Mouse (Mus musculus): Measurements from ENCODE around the gene Tradd. TPM values are rescaled to one million over a fixed set of nuclear protein-coding genes. Genes with fewer than 3 reads are reported as not detected.

The Tradd gene
- polyA plus RNA-seq, 1 experiment from 2014 or later, result 14.0 TPM

DNA sequence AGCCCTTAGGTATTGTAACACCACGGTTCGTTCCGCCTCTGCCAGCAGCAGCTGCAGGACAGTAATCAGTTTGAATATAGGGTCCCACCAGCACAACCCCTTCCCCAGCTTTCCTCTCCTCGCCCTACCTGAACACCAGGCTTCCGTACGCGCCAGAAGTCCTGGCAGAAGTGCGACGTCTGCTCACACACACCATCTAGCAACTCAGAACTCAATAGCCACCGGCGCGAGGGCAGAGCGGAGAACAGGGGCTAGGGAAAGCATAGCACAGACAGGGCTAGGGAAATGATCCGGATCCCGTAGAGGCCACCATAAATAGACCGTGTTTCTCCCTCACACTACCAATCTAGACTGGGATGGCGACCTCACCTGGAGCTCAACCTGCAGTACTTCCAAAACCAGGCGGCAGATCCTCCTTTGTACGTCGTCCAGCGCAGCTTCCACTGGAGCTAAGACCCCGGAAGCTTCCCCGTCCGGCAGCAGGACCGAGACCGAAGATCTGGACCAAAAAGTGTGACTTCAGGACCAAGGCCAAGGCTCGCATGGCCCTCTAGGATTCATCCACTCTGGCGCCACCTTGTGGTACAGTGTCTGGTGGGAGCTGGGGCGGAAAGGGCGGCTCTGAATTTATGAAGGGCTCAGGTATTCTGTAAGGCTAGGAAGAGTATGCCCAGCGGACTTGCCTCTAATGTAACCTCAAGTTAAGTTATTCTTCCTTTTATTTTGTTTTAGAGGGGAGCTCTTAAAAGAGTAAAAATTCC is 26.3 kb upstream of the Tradd start:
- no peak for ATAC-seq
- H3K9me3 ChIP-seq (replicated peaks; ENCODE audit: control insufficient read depth, low read length, poor library complexity, severe bottlenecking), result no peaks in the 10 kb centered on the region
- peak overlapping the region; percentile 50 for H3K9ac ChIP-seq (ENCODE audit: low read depth, low read length)
- H3K4me1 ChIP-seq (ENCODE audit: control insufficient read depth, insufficient read depth, low read length), result peaks cover 34% of the 10 kb centered on the region
- H3K27ac ChIP-seq (ENCODE audit: low read length), result no peak overlapping the region
- H3K4me3 ChIP-seq (ENCODE audit: low read depth, low read length), result peak overlapping the region; percentile 52
- H3K27me3 ChIP-seq (ENCODE audit: control insufficient read depth, insufficient read depth, low read depth, low read length), result no peaks in the 10 kb centered on the region
- H3K4me2 ChIP-seq (ENCODE audit: low read length), result peak overlapping the region; percentile 79
- H3K36me3 ChIP-seq (ENCODE audit: control insufficient read depth, insufficient read depth, low read length), result no peaks in the 10 kb centered on the region; the same call in 1 of the 2 replicates
- WGBS, result 9% methylated on average over 31 of the region's 31 CpGs

- peaks cover 38% of the 10 kb centered on the region for H3K4me1 ChIP-seq (ENCODE audit: control insufficient read depth, insufficient read depth, low read length)
- no peaks in the 10 kb centered on the region; the same call in 1 of the 2 replicates for H3K36me3 ChIP-seq (ENCODE audit: control insufficient read depth, insufficient read depth, low read length)
- no peaks in the 10 kb centered on the region for H3K27me3 ChIP-seq (ENCODE audit: control insufficient read depth, insufficient read depth, low read depth, low read length)
- H3K9ac ChIP-seq (ENCODE audit: low read depth, low read length), result peak within 1 kb of the TSS; percentile 69
- peak within 1 kb of the TSS; percentile 79 for H3K4me2 ChIP-seq (ENCODE audit: low read length)
- H3K9me3 ChIP-seq (replicated peaks; ENCODE audit: control insufficient read depth, low read length, poor library complexity, severe bottlenecking), result no peaks in the 10 kb centered on the region
- WGBS, result under 1% methylated on average over 42 of the region's 43 CpGs
- peak within 1 kb of the TSS; percentile 52 for H3K4me3 ChIP-seq (ENCODE audit: low read depth, low read length)
- ATAC-seq, result peak; percentile 46
- peak within 1 kb of the TSS; percentile 86 for H3K27ac ChIP-seq (ENCODE audit: low read length)
Observed at GRCm38 (mm10) chr8:105289805-105290460, 25.5 kb upstream of the Tradd start, which contains the start of gene 4931428F04Rik. Gene 4931428F04Rik (minus strand): TSS chr8:105289864.

DNA sequence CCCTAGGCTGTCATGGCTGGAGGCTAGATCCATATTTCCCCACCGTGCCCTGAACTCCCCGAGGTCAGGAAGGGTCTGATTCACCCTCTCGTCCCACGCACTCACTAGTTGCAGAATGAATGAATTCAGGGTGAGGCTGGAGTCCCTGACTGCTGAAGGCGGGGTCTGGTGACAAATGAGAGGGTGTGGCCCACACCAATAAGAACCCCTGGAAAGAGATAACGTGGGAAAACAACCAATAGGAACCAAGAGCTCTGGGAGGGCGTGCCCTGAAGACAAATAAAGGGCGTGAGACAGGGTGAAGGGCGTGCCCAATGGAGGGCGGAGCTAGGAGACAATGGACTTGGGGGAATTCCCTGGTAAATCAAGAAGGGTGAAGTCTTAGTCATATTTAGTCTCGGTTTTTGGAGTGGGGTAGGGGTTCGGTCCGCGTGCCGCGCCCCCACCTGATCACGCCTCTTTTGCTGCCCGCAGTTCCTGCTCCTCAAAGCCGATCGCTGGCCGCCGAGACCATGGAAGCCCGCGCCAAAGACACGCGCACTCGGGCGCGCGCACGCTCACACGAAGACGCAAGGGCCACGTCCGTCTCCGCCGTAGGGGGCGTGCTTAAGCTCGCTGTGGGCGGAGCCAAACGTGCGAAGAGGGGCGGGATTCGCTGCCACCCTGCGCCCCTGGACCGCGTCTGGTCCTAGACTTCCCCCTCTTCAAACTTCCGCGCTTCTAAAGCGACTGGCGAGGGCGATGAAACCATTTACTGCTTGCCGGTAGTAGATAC is 24.7 kb upstream of the Tradd start:
- peaks cover 4% of the 10 kb centered on the region; the same call in 1 of the 2 replicates for H3K36me3 ChIP-seq (ENCODE audit: control insufficient read depth, insufficient read depth, low read length)
- peak overlapping the region; percentile 52 for H3K4me3 ChIP-seq (ENCODE audit: low read depth, low read length)
- no peaks in the 10 kb centered on the region for H3K9me3 ChIP-seq (replicated peaks; ENCODE audit: control insufficient read depth, low read length, poor library complexity, severe bottlenecking)
- ATAC-seq, result peak; percentile 92
- peaks cover 41% of the 10 kb centered on the region for H3K4me1 ChIP-seq (ENCODE audit: control insufficient read depth, insufficient read depth, low read length)
- peak overlapping the region; percentile 69 for H3K9ac ChIP-seq (ENCODE audit: low read depth, low read length)
- WGBS, result under 1% methylated on average over 53 of the region's 53 CpGs
- peak overlapping the region; percentile 86 for H3K27ac ChIP-seq (ENCODE audit: low read length)
- no peaks in the 10 kb centered on the region for H3K27me3 ChIP-seq (ENCODE audit: control insufficient read depth, insufficient read depth, low read depth, low read length)
- peak overlapping the region; percentile 79 for H3K4me2 ChIP-seq (ENCODE audit: low read length)

GRCm38 (mm10) chr8:105288231-105288630 is 23.8 kb upstream of the Tradd start:
- Histone ChIP-seq H3K9me3 (replicated peaks; ENCODE audit: control insufficient read depth, low read length, poor library complexity, severe bottlenecking) (no peaks in the 10 kb centered on the region), H3K4me2 (ENCODE audit: low read length) (peak overlapping the region; percentile 79), H3K36me3 (ENCODE audit: control insufficient read depth, insufficient read depth, low read length) (peaks cover 4% of the 10 kb centered on the region; the same call in 1 of the 2 replicates), H3K27ac (ENCODE audit: low read length) (peak overlapping the region; percentile 86), H3K27me3 (ENCODE audit: control insufficient read depth, insufficient read depth, low read depth, low read length) (no peaks in the 10 kb centered on the region), H3K4me1 (ENCODE audit: control insufficient read depth, insufficient read depth, low read length) (peaks cover 41% of the 10 kb centered on the region), H3K9ac (ENCODE audit: low read depth, low read length) (peak overlapping the region; percentile 69), H3K4me3 (ENCODE audit: low read depth, low read length) (peak overlapping the region; percentile 52)
- WGBS, result 81% methylated on average over 5 of the region's 5 CpGs
- no peak for ATAC-seq

GRCm38 (mm10) chr8:105286907-105287306 is 22.5 kb upstream of the Tradd start:
- H3K27ac ChIP-seq (ENCODE audit: low read length), result no peak overlapping the region
- no peaks in the 10 kb centered on the region; the same call in 1 of the 2 replicates for H3K27me3 ChIP-seq (ENCODE audit: control insufficient read depth, insufficient read depth, low read depth, low read length)
- no peaks in the 10 kb centered on the region for H3K9me3 ChIP-seq (replicated peaks; ENCODE audit: control insufficient read depth, low read length, poor library complexity, severe bottlenecking)
- H3K4me3 ChIP-seq (ENCODE audit: low read depth, low read length), result no peak overlapping the region
- H3K36me3 ChIP-seq (ENCODE audit: control insufficient read depth, insufficient read depth, low read length), result peaks cover 12% of the 10 kb centered on the region
- ATAC-seq, result no peak
- peaks cover 41% of the 10 kb centered on the region for H3K4me1 ChIP-seq (ENCODE audit: control insufficient read depth, insufficient read depth, low read length)
- no peak overlapping the region for H3K9ac ChIP-seq (ENCODE audit: low read depth, low read length)
- peak overlapping the region; percentile 79 for H3K4me2 ChIP-seq (ENCODE audit: low read length)
- WGBS, result 88% methylated on average over 4 of the region's 4 CpGs

DNA sequence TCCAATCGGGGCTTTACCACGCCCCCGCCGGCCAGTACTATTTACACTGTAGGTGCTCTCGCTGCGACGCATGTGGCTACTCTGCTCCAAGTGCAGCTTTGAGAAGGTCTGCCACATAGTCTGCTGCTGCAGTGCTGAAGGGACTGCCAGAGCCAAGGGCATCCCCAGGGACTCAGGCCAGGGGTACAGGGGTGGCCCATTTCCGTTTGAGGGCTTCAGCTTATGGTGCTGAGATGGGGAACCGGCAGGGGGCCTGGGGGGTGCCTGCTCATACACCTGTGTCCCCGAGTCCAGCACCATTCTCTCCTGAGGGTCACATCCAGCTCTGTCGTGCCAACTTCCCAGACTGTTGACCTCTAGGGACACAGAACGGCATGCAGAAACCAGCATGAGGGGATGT is 21.1 kb upstream of the Tradd start:
- Histone ChIP-seq H3K4me1 (ENCODE audit: control insufficient read depth, insufficient read depth, low read length) (peaks cover 36% of the 10 kb centered on the region), H3K27me3 (ENCODE audit: control insufficient read depth, insufficient read depth, low read depth, low read length) (no peaks in the 10 kb centered on the region; the same call in 1 of the 2 replicates), H3K4me2 (ENCODE audit: low read length) (no peak overlapping the region), H3K36me3 (ENCODE audit: control insufficient read depth, insufficient read depth, low read length) (peaks cover 17% of the 10 kb centered on the region), H3K4me3 (ENCODE audit: low read depth, low read length) (no peak overlapping the region), H3K9me3 (replicated peaks; ENCODE audit: control insufficient read depth, low read length, poor library complexity, severe bottlenecking) (no peaks in the 10 kb centered on the region), H3K27ac (ENCODE audit: low read length) (no peak overlapping the region), H3K9ac (ENCODE audit: low read depth, low read length) (peak overlapping the region; percentile 36; the same call in 1 of the 2 replicates)
- ATAC-seq, result no peak
- 46% methylated on average over 12 of the region's 12 CpGs for WGBS

DNA sequence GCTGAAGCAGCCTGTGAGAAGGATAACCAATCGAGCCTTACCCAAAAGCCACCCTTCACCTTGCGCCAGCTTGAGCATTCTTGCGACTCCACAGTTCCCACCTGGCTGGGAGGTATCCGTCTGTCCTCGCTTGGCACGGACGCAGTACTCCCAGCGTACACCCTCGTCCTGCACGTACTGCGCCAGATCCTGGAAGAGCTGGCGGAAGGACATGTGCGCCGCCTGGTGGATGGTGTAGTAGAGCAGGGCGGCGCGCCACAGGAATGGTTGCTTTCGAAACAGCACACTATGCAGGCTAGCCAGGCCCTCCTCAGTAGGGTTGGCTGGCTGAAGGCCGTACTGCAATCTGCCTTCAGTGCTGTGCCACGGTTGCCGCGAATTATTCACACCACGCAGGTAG is 18.7 kb upstream of the Tradd start:
- WGBS, result 28% methylated on average over 23 of the region's 23 CpGs
- ATAC-seq, result no peak

DNA sequence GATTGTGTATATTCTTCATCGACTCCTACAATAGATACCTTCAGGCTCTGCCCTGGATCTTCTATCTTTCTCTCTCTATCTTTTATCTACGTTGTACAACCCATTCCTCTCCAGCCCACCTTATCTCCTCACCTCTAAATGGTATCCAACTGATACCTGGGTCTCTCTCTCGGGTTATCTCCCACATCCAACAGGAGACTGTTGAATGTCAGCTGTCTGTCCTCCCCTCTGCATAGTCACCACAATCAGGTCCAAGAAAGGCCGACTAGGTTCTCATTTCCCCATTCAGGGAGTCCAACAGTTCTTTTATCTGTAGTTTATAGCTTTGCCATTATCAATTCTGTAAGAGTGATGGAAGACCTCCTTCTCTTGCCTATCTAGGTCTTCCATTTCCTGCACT is 17.8 kb upstream of the Tradd start:
- Histone ChIP-seq H3K4me1 (ENCODE audit: control insufficient read depth, insufficient read depth, low read length) (peaks cover 21% of the 10 kb centered on the region), H3K4me2 (ENCODE audit: low read length) (no peak overlapping the region), H3K9ac (ENCODE audit: low read depth, low read length) (no peak overlapping the region), H3K27me3 (ENCODE audit: control insufficient read depth, insufficient read depth, low read depth, low read length) (peaks cover 7% of the 10 kb centered on the region; the same call in 1 of the 2 replicates), H3K36me3 (ENCODE audit: control insufficient read depth, insufficient read depth, low read length) (peaks cover 20% of the 10 kb centered on the region), H3K4me3 (ENCODE audit: low read depth, low read length) (no peak overlapping the region), H3K9me3 (replicated peaks; ENCODE audit: control insufficient read depth, low read length, poor library complexity, severe bottlenecking) (no peaks in the 10 kb centered on the region), H3K27ac (ENCODE audit: low read length) (no peak overlapping the region)
- no peak for ATAC-seq
- WGBS, result 88% methylated on average over 4 of the region's 4 CpGs

More for the DNA sequence above, 18.7 kb upstream of the Tradd start:
- Histone ChIP-seq H3K36me3 (ENCODE audit: control insufficient read depth, insufficient read depth, low read length) (peaks cover 20% of the 10 kb centered on the region), H3K4me1 (ENCODE audit: control insufficient read depth, insufficient read depth, low read length) (peaks cover 30% of the 10 kb centered on the region), H3K9ac (ENCODE audit: low read depth, low read length) (no peak overlapping the region), H3K4me2 (ENCODE audit: low read length) (no peak overlapping the region), H3K9me3 (replicated peaks; ENCODE audit: control insufficient read depth, low read length, poor library complexity, severe bottlenecking) (no peaks in the 10 kb centered on the region), H3K27me3 (ENCODE audit: control insufficient read depth, insufficient read depth, low read depth, low read length) (peaks cover 2% of the 10 kb centered on the region; the same call in 1 of the 2 replicates), H3K27ac (ENCODE audit: low read length) (no peak overlapping the region), H3K4me3 (ENCODE audit: low read depth, low read length) (no peak overlapping the region)

All from midbrain, embryonic 16.5 days (tissue).